Mouse (Mus musculus) kidney, adult 2 months (tissue): ENCODE results near the gene En1.

ENCODE experiments used
- CTCF ChIP-seq: fragments of 200-500 bp; conservative IDR thresholded peaks from 2 replicates; pipeline ENCODE4 v1.5.1; 2011; ENCODE audit warnings: low read depth, mild to moderate bottlenecking, control low read depth, low read length, moderate library complexity, mixed read lengths; ENCODE audit not compliant: insufficient read depth, insufficient read length
- POLR2A ChIP-seq: fragments of 200-500 bp; IDR thresholded peaks from one replicate; pipeline ENCODE4 v1.6.1; 2011; ENCODE audit warnings: low read depth, low read length, control low read depth

DNA sequence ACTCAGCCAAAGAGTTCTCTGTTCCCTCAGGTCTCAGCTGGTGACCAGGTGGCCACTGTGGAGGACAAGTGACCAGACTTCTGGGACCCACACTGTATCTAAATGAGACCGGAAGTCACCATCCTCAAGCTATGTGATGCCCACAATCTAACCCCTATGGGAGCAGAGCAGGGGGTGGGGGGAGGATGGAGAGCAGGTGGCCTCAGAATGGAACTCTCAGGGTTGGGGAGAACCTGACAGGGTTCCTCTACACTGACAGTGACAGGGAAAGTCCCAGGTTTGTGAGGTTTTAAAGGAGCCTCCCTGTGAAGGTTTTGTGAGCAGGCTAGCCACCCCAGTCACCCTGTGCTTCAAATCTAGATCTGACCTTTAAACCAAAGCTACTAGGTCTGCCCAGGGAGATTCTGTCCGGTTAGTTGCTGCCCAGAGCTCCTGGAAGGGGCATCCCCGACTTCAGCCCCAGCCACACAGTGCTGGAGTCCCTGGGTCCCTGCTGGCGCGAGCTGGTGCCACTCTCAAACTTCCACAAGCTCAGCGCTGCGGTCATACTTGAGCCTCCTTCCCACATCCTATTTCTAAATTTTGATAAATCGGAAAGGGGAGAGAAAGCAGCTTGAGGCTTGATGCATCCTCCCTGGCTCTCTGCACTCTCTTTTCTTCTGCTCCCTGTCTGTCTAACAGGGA, 8.8 kb upstream of the En1 start:
- TF ChIP-seq CTCF (no peak), POLR2A (no peak)
